Mouse (Mus musculus) thymus, adult 18-20 months (tissue): ENCODE measurements around the gene Col8a1.

Experiments
- DNase-seq, 2 experiments: peaks; one replicate each; pipeline ENCODE4 v3.0.0; 2022; ENCODE audit warnings: mixed read lengths in 2 of 2

Gene Col8a1

GRCm38 (mm10) chr16:57754526-57755125 lies at the start of gene Col8a1:
TSS of gene Col8a1 (minus strand) at chr16:57754737.
- no peak for DNase-seq

- DNase-seq = no peak
These were observed 47.3 kb upstream of the Col8a1 start for GRCm38 (mm10) chr16:57801886-57802285.

GRCm38 (mm10) chr16:57796321-57796720 lies 41.8 kb upstream of the Col8a1 start:
- no peak for DNase-seq

GRCm38 (mm10) chr16:57779011-57779410 lies 24.5 kb upstream of the Col8a1 start:
- no peak for DNase-seq

- DNase-seq = no peak
These were observed 11.1 kb upstream of the Col8a1 start for GRCm38 (mm10) chr16:57765615-57766014.

- no peak for DNase-seq
These were observed 5.3 kb upstream of the Col8a1 start for GRCm38 (mm10) chr16:57759862-57760261.

- no peak for DNase-seq
These were observed 1.2 kb upstream of the Col8a1 start for GRCm38 (mm10) chr16:57755708-57756107.

- no peak for DNase-seq
These were observed 704 bp upstream of the Col8a1 start for GRCm38 (mm10) chr16:57755241-57755640.

GRCm38 (mm10) chr16:57753539-57754280 lies 827 bp downstream of the Col8a1 start:
- DNase-seq = no peak

GRCm38 (mm10) chr16:57750549-57750948 lies 4.0 kb downstream of the Col8a1 start:
- DNase-seq = no peak

GRCm38 (mm10) chr16:57748093-57748492 lies 6.4 kb downstream of the Col8a1 start:
- no peak for DNase-seq

- DNase-seq = no peak
These were observed 7.0 kb downstream of the Col8a1 start for GRCm38 (mm10) chr16:57747357-57748056.

- DNase-seq = no peak
These were observed 14.4 kb downstream of the Col8a1 start for GRCm38 (mm10) chr16:57740169-57740568.

- no peak for DNase-seq
These were observed 19.6 kb downstream of the Col8a1 start for GRCm38 (mm10) chr16:57734942-57735341.

GRCm38 (mm10) chr16:57733545-57733944 lies 21.0 kb downstream of the Col8a1 start:
- no peak for DNase-seq

GRCm38 (mm10) chr16:57733139-57733538 lies 21.4 kb downstream of the Col8a1 start:
- DNase-seq = no peak

- no peak for DNase-seq
These were observed 29.6 kb downstream of the Col8a1 start for GRCm38 (mm10) chr16:57724978-57725377.

GRCm38 (mm10) chr16:57718982-57719381 lies 35.6 kb downstream of the Col8a1 start:
- DNase-seq = no peak

GRCm38 (mm10) chr16:57698733-57699132 lies 55.8 kb downstream of the Col8a1 start:
- DNase-seq = no peak

- DNase-seq = no peak
These were observed 59.8 kb downstream of the Col8a1 start for GRCm38 (mm10) chr16:57694694-57695093.

- DNase-seq = no peak
These were observed 60.5 kb downstream of the Col8a1 start for GRCm38 (mm10) chr16:57693906-57694522.

- no peak for DNase-seq
These were observed 68.6 kb downstream of the Col8a1 start for GRCm38 (mm10) chr16:57685790-57686399.

GRCm38 (mm10) chr16:57672251-57672650 lies 82.3 kb downstream of the Col8a1 start:
- no peak for DNase-seq
